Mouse (Mus musculus) splenic B cell, adult 2 months (primary cell): ENCODE measurements around the gene 9230102O04Rik.

Experiments used
- DNase-seq: peaks from one replicate; pipeline ENCODE4 v3.0.0-alpha.2; 2011; ENCODE audit warnings: low read depth, low spot score
- H3K27me3 ChIP-seq: 2 replicates; pipeline ENCODE4 v1.6.1; 2012; ENCODE audit warnings: mild to moderate bottlenecking, low read length, moderate library complexity, mixed read lengths; ENCODE audit not compliant: control insufficient read depth, poor library complexity, insufficient read depth, severe bottlenecking
- H3K36me3 ChIP-seq: 2 replicates; pipeline ENCODE4 v1.6.1; 2012; ENCODE audit warnings: mild to moderate bottlenecking, low read length, moderate library complexity, mixed read lengths; ENCODE audit not compliant: control insufficient read depth, poor library complexity, insufficient read depth, severe bottlenecking

The 9230102O04Rik gene

GRCm38 (mm10) chr2:9888913-9889650 is at the start of gene 9230102O04Rik:
Gene 9230102O04Rik, minus strand, starts transcription at chr2:9889540.
- H3K27me3 ChIP-seq = peaks cover 5% of the 10 kb centered on the region
- DNase-seq = peak; percentile 37
- no peaks in the 10 kb centered on the region for H3K36me3 ChIP-seq

- 0 out of 2 replicates have a peak, but pooled peaks cover 2% of the 10 kb centered on the region for H3K36me3 ChIP-seq
- DNase-seq = no peak
- H3K27me3 ChIP-seq = no peaks in the 10 kb centered on the region
These were observed 46.6 kb upstream of the 9230102O04Rik start for GRCm38 (mm10) chr2:9935965-9936364.

GRCm38 (mm10) chr2:9926905-9927283 is 37.6 kb upstream of the 9230102O04Rik start:
- no peaks in the 10 kb centered on the region; the same call in none of the 2 replicates for H3K36me3 ChIP-seq
- H3K27me3 ChIP-seq = no peaks in the 10 kb centered on the region
- DNase-seq = peak; percentile 13

GRCm38 (mm10) chr2:9926194-9926904 is 37.0 kb upstream of the 9230102O04Rik start:
- Histone ChIP-seq H3K27me3 (no peaks in the 10 kb centered on the region), H3K36me3 (no peaks in the 10 kb centered on the region; the same call in none of the 2 replicates)
- peak; percentile 39 for DNase-seq

- H3K36me3 ChIP-seq = peaks cover 8% of the 10 kb centered on the region
- H3K27me3 ChIP-seq = no peaks in the 10 kb centered on the region
- DNase-seq = no peak
These were observed 29.5 kb upstream of the 9230102O04Rik start for GRCm38 (mm10) chr2:9918691-9919471.

- H3K36me3 ChIP-seq = peaks cover 8% of the 10 kb centered on the region
- H3K27me3 ChIP-seq = no peaks in the 10 kb centered on the region
These were observed 28.3 kb upstream of the 9230102O04Rik start for GRCm38 (mm10) chr2:9917602-9918001.

GRCm38 (mm10) chr2:9905995-9906394 is 16.7 kb upstream of the 9230102O04Rik start:
- no peaks in the 10 kb centered on the region for H3K36me3 ChIP-seq
- DNase-seq = no peak
- no peaks in the 10 kb centered on the region; the same call in 1 of the 2 replicates for H3K27me3 ChIP-seq

More at GRCm38 (mm10) chr2:9917602-9918001, 28.3 kb upstream of the 9230102O04Rik start:
- DNase-seq = no peak

GRCm38 (mm10) chr2:9903854-9904560 is 14.7 kb upstream of the 9230102O04Rik start:
- Histone ChIP-seq H3K36me3 (no peaks in the 10 kb centered on the region), H3K27me3 (no peaks in the 10 kb centered on the region; the same call in 1 of the 2 replicates)
- DNase-seq = no peak

GRCm38 (mm10) chr2:9897846-9898245 is 8.5 kb upstream of the 9230102O04Rik start:
- H3K36me3 ChIP-seq = no peaks in the 10 kb centered on the region
- no peaks in the 10 kb centered on the region; the same call in 1 of the 2 replicates for H3K27me3 ChIP-seq
- no peak for DNase-seq

GRCm38 (mm10) chr2:9896097-9896770 is 6.9 kb upstream of the 9230102O04Rik start:
- Histone ChIP-seq H3K36me3 (no peaks in the 10 kb centered on the region), H3K27me3 (no peaks in the 10 kb centered on the region; the same call in none of the 2 replicates)
- DNase-seq = no peak

GRCm38 (mm10) chr2:9894836-9895593 is 5.7 kb upstream of the 9230102O04Rik start:
- no peaks in the 10 kb centered on the region; the same call in none of the 2 replicates for H3K27me3 ChIP-seq
- H3K36me3 ChIP-seq = no peaks in the 10 kb centered on the region
- DNase-seq = no peak

- no peak for DNase-seq
- no peaks in the 10 kb centered on the region for H3K36me3 ChIP-seq
- H3K27me3 ChIP-seq = peaks cover 2% of the 10 kb centered on the region
These were observed 4.1 kb upstream of the 9230102O04Rik start for GRCm38 (mm10) chr2:9893272-9893953.

GRCm38 (mm10) chr2:9892541-9892940 is 3.2 kb upstream of the 9230102O04Rik start:
- Histone ChIP-seq H3K27me3 (peaks cover 2% of the 10 kb centered on the region), H3K36me3 (no peaks in the 10 kb centered on the region)
- DNase-seq = no peak
